In the genomic region with DNA sequence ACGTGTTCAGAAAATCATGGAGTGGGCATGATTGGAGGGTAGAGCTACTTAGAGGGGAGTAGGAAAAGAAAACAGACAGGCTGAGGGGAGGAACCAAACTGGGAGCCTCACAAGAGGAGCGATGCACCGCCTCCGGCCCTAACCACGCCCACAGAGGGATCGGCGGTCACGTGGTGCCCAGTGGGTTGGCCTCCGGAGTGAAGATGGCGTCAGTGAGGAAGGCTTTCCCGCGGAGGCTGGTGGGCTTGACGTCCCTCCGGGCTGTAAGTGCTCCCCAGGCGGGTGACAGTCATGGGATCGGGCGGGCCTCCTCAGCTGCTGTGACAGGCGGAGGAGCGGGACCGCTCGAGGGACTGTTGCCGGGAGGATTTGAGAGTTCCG, we compare ENCODE assay signal across 8 mouse cellular contexts. TPM values are rescaled to one million over a fixed set of nuclear protein-coding genes. Genes with fewer than 3 reads are reported as not detected.
DNase-seq lines count a peak whose midpoint lies in the region; ATAC-seq and TF ChIP-seq lines count a peak whose summit lies in the region.

Hmgcl (plus strand) TSS at position 171 of the 381 bp plus-strand sequence.

- peak; percentile 96 to 97 for DNase-seq in B cell, adult 2 months
- DNase-seq in brain, adult 2 months (ENCODE audit: low read depth, low spot score): peak; percentile 96
- peak; percentile 77 for DNase-seq in liver, adult 2 months (ENCODE audit: extremely low read depth, low read depth, low spot score)
- peak; percentile 94 for DNase-seq in splenic B cell, adult 2 months (ENCODE audit: low read depth, low spot score)

- peaks cover 3% of the 10 kb centered on the region for H3K36me3 ChIP-seq in heart, embryonic 11.5 days (ENCODE audit: control insufficient read depth, insufficient read depth, low read length)
- H3K36me3 ChIP-seq in kidney, embryonic 16.5 days (ENCODE audit: insufficient read depth, low read length): peaks cover 3% of the 10 kb centered on the region; the same call in 1 of the 2 replicates
- H3K36me3 ChIP-seq in liver, adult 2 months (ENCODE audit: control insufficient read depth, insufficient read depth, low read length): no peaks in the 10 kb centered on the region; the same call in 1 of the 2 replicates
- H3K36me3 ChIP-seq in myocyte (ENCODE audit: control insufficient read depth, insufficient read depth): no peaks in the 10 kb centered on the region
- no peaks in the 10 kb centered on the region for H3K36me3 ChIP-seq in splenic B cell, adult 2 months (ENCODE audit: control insufficient read depth, insufficient read depth, low read length, poor library complexity, severe bottlenecking)

- peak; percentile 99 for ATAC-seq in erythroblast, adult 5-6 weeks (replicated peaks; ENCODE audit: low FRiP score, poor library complexity, severe bottlenecking)
- ATAC-seq in heart, embryonic 11.5 days (replicated peaks; ENCODE audit: insufficient number of reproducible peaks, low FRiP score, low TSS enrichment): peak; percentile 82
- peak; percentile 91 for ATAC-seq in kidney, embryonic 16.5 days (ENCODE audit: low FRiP score, low TSS enrichment)

- WGBS in heart, embryonic 11.5 days (ENCODE audit: insufficient replicate concordance): under 1% methylated on average over 23 of the region's 23 CpGs
- under 1% methylated on average over 23 of the region's 23 CpGs for WGBS in kidney, embryonic 16.5 days
- under 1% methylated on average over 23 of the region's 23 CpGs for WGBS in liver, adult 2 months

- H3K4me3 ChIP-seq in heart, embryonic 11.5 days (ENCODE audit: low read depth, low read length): peak within 1 kb of the TSS; percentile 89
- H3K4me3 ChIP-seq in kidney, embryonic 16.5 days (ENCODE audit: low read length): peak within 1 kb of the TSS; percentile 93
- H3K4me3 ChIP-seq in liver, adult 2 months (ENCODE audit: insufficient read depth, low read depth, low read length): peak within 1 kb of the TSS; percentile 61
- H3K4me3 ChIP-seq in myocyte: peak within 1 kb of the TSS; percentile 91

- H3K9me3 ChIP-seq in heart, embryonic 11.5 days (replicated peaks; ENCODE audit: control insufficient read depth, low read length): no peaks in the 10 kb centered on the region
- H3K9me3 ChIP-seq in kidney, embryonic 16.5 days (ENCODE audit: low read length): no peaks in the 10 kb centered on the region

- H3K27ac ChIP-seq in heart, embryonic 11.5 days (ENCODE audit: low read depth, low read length): peak within 1 kb of the TSS; percentile 57
- H3K27ac ChIP-seq in kidney, embryonic 16.5 days (ENCODE audit: low read length): peak within 1 kb of the TSS; percentile 68
- peak within 1 kb of the TSS; percentile 68 for H3K27ac ChIP-seq in liver, adult 2 months (replicated peaks; ENCODE audit: insufficient read depth, low read depth, low read length)

- no peaks in the 10 kb centered on the region for H3K27me3 ChIP-seq in heart, embryonic 11.5 days (ENCODE audit: control insufficient read depth, insufficient read depth, low read length)
- no peaks in the 10 kb centered on the region for H3K27me3 ChIP-seq in kidney, embryonic 16.5 days (ENCODE audit: insufficient read depth, low read length)
- H3K27me3 ChIP-seq in liver, adult 2 months (ENCODE audit: control insufficient read depth, insufficient read depth, low read length): no peaks in the 10 kb centered on the region
- no peaks in the 10 kb centered on the region for H3K27me3 ChIP-seq in myocyte (ENCODE audit: control insufficient read depth, insufficient read depth, insufficient read length)
- no peaks in the 10 kb centered on the region for H3K27me3 ChIP-seq in splenic B cell, adult 2 months (ENCODE audit: control insufficient read depth, insufficient read depth, low read length, poor library complexity, severe bottlenecking)

- TF ChIP-seq POLR2A in liver, adult 2 months (IDR thresholded peaks at IDR 0.05; ENCODE audit: extremely low read depth, insufficient read depth, low read length): peak; percentile 94
- peak; percentile 93 for TF ChIP-seq POLR2A in myocyte (IDR thresholded peaks at IDR 0.05; ENCODE audit: insufficient read length, low read depth)

- H3K9ac ChIP-seq in heart, embryonic 11.5 days (ENCODE audit: low read depth, low read length): peak within 1 kb of the TSS; percentile 87
- peak within 1 kb of the TSS; percentile 85 for H3K9ac ChIP-seq in kidney, embryonic 16.5 days (replicated peaks; ENCODE audit: low read length)
- peak within 1 kb of the TSS; percentile 85 for H3K9ac ChIP-seq in liver, adult 2 months (ENCODE audit: low read depth, low read length)

- H3ac ChIP-seq in myocyte (ENCODE audit: control insufficient read depth, insufficient read length): peak within 1 kb of the TSS; percentile 6

- peaks cover 9% of the 10 kb centered on the region for H3K4me1 ChIP-seq in heart, embryonic 11.5 days (ENCODE audit: control insufficient read depth, insufficient read depth, low read length)
- peaks cover 25% of the 10 kb centered on the region for H3K4me1 ChIP-seq in kidney, embryonic 16.5 days (ENCODE audit: insufficient read depth, low read length)
- H3K4me1 ChIP-seq in liver, adult 2 months (ENCODE audit: control insufficient read depth, insufficient read depth, low read length): peaks cover 20% of the 10 kb centered on the region

- no peak for TF ChIP-seq CTCF in liver, adult 2 months (IDR thresholded peaks at IDR 0.05; ENCODE audit: low read depth, low read length)

- peaks cover 8% of the 10 kb centered on the region; the same call in 1 of the 2 replicates for H3K79me2 ChIP-seq in liver, adult 2 months (ENCODE audit: control insufficient read depth, insufficient read depth, low read length)
- peaks cover 18% of the 10 kb centered on the region for H3K79me2 ChIP-seq in myocyte (ENCODE audit: control insufficient read depth, insufficient read depth)

- peak within 1 kb of the TSS; percentile 90 for H3K4me2 ChIP-seq in heart, embryonic 11.5 days
- H3K4me2 ChIP-seq in kidney, embryonic 16.5 days (replicated peaks; ENCODE audit: low read depth, low read length): peak within 1 kb of the TSS; percentile 84
- H3K4me2 ChIP-seq in myocyte (ENCODE audit: low read depth): peak within 1 kb of the TSS; percentile 82

TF ChIP-seq in myocyte, 11 proteins besides CTCF, POLR2A, EP300 and RAD21:
- TF ChIP-seq POLR2AphosphoS2 (IDR thresholded peaks at IDR 0.05; ENCODE audit: insufficient read length, low read depth): peak; percentile 92
- no peak for TF ChIP-seq REST (IDR thresholded peaks at IDR 0.05; ENCODE audit: insufficient read depth, insufficient read length)
- no peak for TF ChIP-seq MYOG (IDR thresholded peaks at IDR 0.05; ENCODE audit: control insufficient read depth in 1 of 3, insufficient read depth in 1 of 3, insufficient read length in 2 of 3, low read depth in 2 of 3)
- peak; percentile 94 for TF ChIP-seq USF1 (IDR thresholded peaks at IDR 0.05; ENCODE audit: low read depth)
- no peak for TF ChIP-seq TCF12 (IDR thresholded peaks at IDR 0.05; ENCODE audit: insufficient read depth, poor library complexity, severe bottlenecking)
TF ChIP-seq in myocyte: peak in this region for 2.

RNA-seq across cellular contexts. Expression of gene Hmgcl, which starts in this region (rescaled TPM):
- total RNA-seq in erythroblast, adult 5-6 weeks (2015; ENCODE audit: low replicate concordance): 17.3 and 45.4 TPM in 2 replicates
- 15.6 and 15.8 TPM in 2 replicates for total RNA-seq in erythroblast, adult 5-6 weeks (2017; ENCODE audit: low replicate concordance)
- polyA plus RNA-seq in heart, embryonic 11.5 days (2014; fragmentation: Nextera tagmentation; extraction: Ambion mirVana): 75.9 and 84.0 TPM in 2 replicates
- 86.5 and 93.2 TPM in 2 replicates for polyA plus RNA-seq in kidney, embryonic 16.5 days (2015; fragmentation: Nextera tagmentation; extraction: Ambion mirVana)
- total RNA-seq in liver, adult 2 months (2014; rRNA removed): 179 and 187 TPM in 2 replicates
- polyA plus RNA-seq in liver, adult 2 months (2012; rRNA removed): 266 and 291 TPM in 2 replicates
- 44.1 TPM for polyA plus RNA-seq in myocyte (2012; fragmentation: generic; extraction: Trizol)

Comparison
In these comparisons a context has a peak if more than half of its experiments do, and no peak if none do; other contexts are left out.
1. Peak in every context shown above with its lines: DNase-seq, ATAC-seq, H3K4me3 ChIP-seq and H3K27ac ChIP-seq.